22 mouse cellular contexts compared by ENCODE assay signal in the genomic region with DNA sequence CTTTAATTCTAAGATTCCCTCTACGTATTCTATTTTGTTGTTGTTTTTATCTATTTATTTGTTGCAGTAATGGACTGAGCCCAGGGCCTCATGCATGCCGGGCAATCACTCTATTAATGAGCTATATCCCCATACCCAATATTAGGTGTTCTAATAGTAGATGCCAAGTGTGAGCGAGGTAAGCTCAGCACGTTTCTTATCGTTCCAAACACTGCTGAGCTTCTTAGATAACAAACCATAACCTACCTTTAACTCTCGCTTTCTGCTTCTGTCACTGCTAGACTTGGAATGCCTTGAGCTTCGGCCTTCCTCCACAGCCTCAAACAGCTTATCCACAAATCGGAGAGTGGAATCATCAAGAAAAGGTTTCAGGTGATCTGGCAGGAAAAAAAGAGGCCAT. TPM values are rescaled to one million over a fixed set of nuclear protein-coding genes. Genes with fewer than 3 reads are reported as not detected.
DNase-seq lines count a peak whose midpoint lies in the region; ATAC-seq and TF ChIP-seq lines count a peak whose summit lies in the region.
"Had no signal": no experiment of that assay in that cellular context is flagged by ENCODE, and none has a peak within 500 bp of the region (broad histone marks: within the 10 kb centered on the region; RNA-seq: fewer than 3 reads in every experiment).

No protein-coding gene starts in this region.

- no peak overlapping the region for H3K9ac ChIP-seq in heart, adult 2 months (ENCODE audit: low read depth, low read length)
- H3K9ac ChIP-seq in liver, embryonic 11.5 days (ENCODE audit: low read depth, low read length): no peak overlapping the region
- H3K9ac ChIP-seq in liver, embryonic 13.5 days: peak overlapping the region; percentile 41; the same call in 1 of the 2 replicates
- no peak overlapping the region for H3K9ac ChIP-seq in liver, embryonic 15.5 days
- H3K9ac ChIP-seq in midbrain, embryonic 15.5 days: no peak overlapping the region
- H3K9ac ChIP-seq: forebrain, embryonic 12.5 days; forebrain, embryonic 15.5 days; hindbrain, embryonic 12.5 days; hindbrain, embryonic 15.5 days had no signal

- H3K27ac ChIP-seq in heart, adult 2 months: peak overlapping the region; percentile 67; the same call in 1 of the 2 replicates
- 0 out of 2 replicates have a peak overlapping the region, but pooled peaks have one; percentile 5 for H3K27ac ChIP-seq in liver, embryonic 11.5 days (ENCODE audit: low read depth, low read length)
- peak overlapping the region; percentile 56 for H3K27ac ChIP-seq in liver, embryonic 13.5 days
- 0 out of 2 replicates have a peak overlapping the region, but pooled peaks have one; percentile 16 for H3K27ac ChIP-seq in liver, embryonic 15.5 days (replicated peaks)
- H3K27ac ChIP-seq in midbrain, embryonic 15.5 days: no peak overlapping the region
- H3K27ac ChIP-seq: forebrain, embryonic 12.5 days; forebrain, embryonic 15.5 days; hindbrain, embryonic 12.5 days; hindbrain, embryonic 15.5 days had no signal

- H3K4me3 ChIP-seq in heart, adult 2 months: no peak overlapping the region
- no peak overlapping the region for H3K4me3 ChIP-seq in liver, embryonic 11.5 days (ENCODE audit: low read depth, low read length)
- H3K4me3 ChIP-seq in liver, embryonic 13.5 days (replicated peaks): no peak overlapping the region
- no peak overlapping the region for H3K4me3 ChIP-seq in liver, embryonic 15.5 days (replicated peaks)
- no peak overlapping the region for H3K4me3 ChIP-seq in midbrain, embryonic 15.5 days
- H3K4me3 ChIP-seq: forebrain, embryonic 12.5 days; forebrain, embryonic 15.5 days; heart, embryonic 13.5 days; hindbrain, embryonic 12.5 days; hindbrain, embryonic 15.5 days had no signal

- no peak for TF ChIP-seq CTCF in heart, adult 2 months (IDR thresholded peaks at IDR 0.05)

- intact Hi-C loops in heart, adult 2 months (cut with DNase I): no loop called here
- intact Hi-C loops in left cerebral cortex, postnatal 14 days (cut with DNase I): no loop called here

- peak overlapping the region; percentile 41; the same call in 1 of the 2 replicates for H3K4me2 ChIP-seq in liver, embryonic 11.5 days
- peak overlapping the region; percentile 25 for H3K4me2 ChIP-seq in liver, embryonic 13.5 days
- H3K4me2 ChIP-seq in liver, embryonic 15.5 days: peak overlapping the region; percentile 16; the same call in 1 of the 2 replicates
- H3K4me2 ChIP-seq in midbrain, embryonic 15.5 days: no peak overlapping the region
- H3K4me2 ChIP-seq: forebrain, embryonic 12.5 days; forebrain, embryonic 15.5 days; hindbrain, embryonic 12.5 days; hindbrain, embryonic 15.5 days had no signal

- TF ChIP-seq EP300 in heart, adult 2 months (IDR thresholded peaks at IDR 0.05; ENCODE audit: insufficient read depth, low read depth, low read length): no peak

- H3K9me3 ChIP-seq in liver, embryonic 11.5 days (ENCODE audit: control insufficient read depth, low read length): no peaks in the 10 kb centered on the region
- no peaks in the 10 kb centered on the region for H3K9me3 ChIP-seq in liver, embryonic 13.5 days (replicated peaks)
- H3K9me3 ChIP-seq in liver, embryonic 15.5 days (replicated peaks): no peaks in the 10 kb centered on the region
- no peaks in the 10 kb centered on the region for H3K9me3 ChIP-seq in midbrain, embryonic 15.5 days
- H3K9me3 ChIP-seq: forebrain, embryonic 12.5 days; forebrain, embryonic 15.5 days; heart, embryonic 13.5 days; hindbrain, embryonic 12.5 days; hindbrain, embryonic 15.5 days had no signal

- no peaks in the 10 kb centered on the region; the same call in 1 of the 2 replicates for H3K79me2 ChIP-seq in heart, adult 2 months (replicated peaks; ENCODE audit: control insufficient read depth, insufficient read depth, low read length)

- no peak for TF ChIP-seq POLR2A in heart, adult 2 months (IDR thresholded peaks at IDR 0.05; ENCODE audit: insufficient read depth, low read depth, low read length)

- peaks cover 29% of the 10 kb centered on the region for H3K36me3 ChIP-seq in heart, adult 2 months (ENCODE audit: control insufficient read depth, insufficient read depth, low read length)
- H3K36me3 ChIP-seq in liver, embryonic 11.5 days (ENCODE audit: control insufficient read depth, insufficient read depth, low read length): peaks cover 48% of the 10 kb centered on the region
- peaks cover 73% of the 10 kb centered on the region for H3K36me3 ChIP-seq in liver, embryonic 13.5 days
- peaks cover 72% of the 10 kb centered on the region for H3K36me3 ChIP-seq in liver, embryonic 15.5 days (replicated peaks)
- H3K36me3 ChIP-seq in midbrain, embryonic 15.5 days (replicated peaks): peaks cover 63% of the 10 kb centered on the region

- no peak for ATAC-seq in liver, embryonic 11.5 days (replicated peaks; ENCODE audit: low FRiP score)
- ATAC-seq in liver, embryonic 13.5 days (ENCODE audit: low read depth): 0 out of 2 replicates have a peak, but pooled peaks have one; percentile 27
- no peak for ATAC-seq in liver, embryonic 15.5 days (ENCODE audit: insufficient read depth)
- ATAC-seq in midbrain, embryonic 15.5 days (replicated peaks): no peak
- ATAC-seq: activated CD4-positive, CD25-positive, alpha-beta regulatory T cell, adult 4 months; CD4-positive, CD25-positive, alpha-beta regulatory T cell, adult 4 months; forebrain, embryonic 15.5 days had no signal

- WGBS in heart, adult 2 months: 81% methylated on average over 8 of the region's 8 CpGs
- WGBS in liver, embryonic 11.5 days: 70% methylated on average over 8 of the region's 8 CpGs
- WGBS in liver, embryonic 13.5 days (ENCODE audit: insufficient replicate concordance): 48% methylated on average over 8 of the region's 8 CpGs
- WGBS in liver, embryonic 15.5 days (ENCODE audit: insufficient replicate concordance): 33% methylated on average over 8 of the region's 8 CpGs
- WGBS in midbrain, embryonic 15.5 days: 95% methylated on average over 8 of the region's 8 CpGs

- H3K4me1 ChIP-seq in heart, adult 2 months (ENCODE audit: control insufficient read depth, insufficient read depth, low read length): peaks cover 1% of the 10 kb centered on the region; the same call in 1 of the 2 replicates
- H3K4me1 ChIP-seq in liver, embryonic 11.5 days (replicated peaks; ENCODE audit: control insufficient read depth, insufficient read depth, low read length): peaks cover 18% of the 10 kb centered on the region; the same call in 1 of the 2 replicates
- peaks cover 49% of the 10 kb centered on the region for H3K4me1 ChIP-seq in liver, embryonic 13.5 days (replicated peaks)
- H3K4me1 ChIP-seq in liver, embryonic 15.5 days (replicated peaks): peaks cover 48% of the 10 kb centered on the region
- H3K4me1 ChIP-seq in midbrain, embryonic 15.5 days: peaks cover 13% of the 10 kb centered on the region

- H3K27me3 ChIP-seq in heart, adult 2 months (ENCODE audit: control insufficient read depth, insufficient read depth, low read length): no peaks in the 10 kb centered on the region
- H3K27me3 ChIP-seq in liver, embryonic 11.5 days (replicated peaks; ENCODE audit: control insufficient read depth, insufficient read depth, low read length): no peaks in the 10 kb centered on the region
- H3K27me3 ChIP-seq in liver, embryonic 13.5 days: no peaks in the 10 kb centered on the region
- no peaks in the 10 kb centered on the region for H3K27me3 ChIP-seq in liver, embryonic 15.5 days
- no peaks in the 10 kb centered on the region for H3K27me3 ChIP-seq in midbrain, embryonic 15.5 days (replicated peaks)
- H3K27me3 ChIP-seq: forebrain, embryonic 12.5 days; forebrain, embryonic 15.5 days; heart, embryonic 13.5 days; hindbrain, embryonic 12.5 days; hindbrain, embryonic 15.5 days had no signal

- no peak for DNase-seq in heart, adult 2 months
- no peak for DNase-seq in heart, postnatal 4 days
- no peak for DNase-seq in liver, embryonic 11.5 days (ENCODE audit: low spot score)
- DNase-seq in liver: no peak
- DNase-seq in liver, embryonic 13.5 days: no peak
- no peak for DNase-seq in left cerebral cortex, postnatal 14 days (ENCODE audit: low spot score in 2 of 2)
- DNase-seq: adrenal gland, adult 8-10 months; adrenal gland, postnatal 25 days; cerebellum, adult 11-12 months; cerebellum, adult 8-10 months; cerebellum, postnatal 10 days; cerebellum, postnatal 36 days; gastrocnemius, postnatal 25 days had no signal

RNA-seq across cellular contexts. Expression of a gene that starts 4.4 kb away (rescaled TPM):
- total RNA-seq in heart, adult 2 months (2021): 10 to 100 TPM; 19.4 to 24.0 TPM
- polyA plus RNA-seq in heart, adult 2 months (2012; rRNA removed): 9.3 and 13.2 TPM in 2 replicates
- 10 to 100 TPM; 28.3 to 30.5 TPM for total RNA-seq in heart, postnatal 4 days (2021)
- 68.0 and 68.4 TPM in 2 replicates for polyA plus RNA-seq in liver, embryonic 11.5 days (2014; fragmentation: Nextera tagmentation; extraction: Ambion mirVana)
- polyA plus RNA-seq in liver, embryonic 13.5 days (2015; fragmentation: Nextera tagmentation; extraction: Ambion mirVana): 30.7 and 36.6 TPM in 2 replicates
- polyA plus RNA-seq in liver, embryonic 15.5 days (2015; fragmentation: Nextera tagmentation; extraction: Ambion mirVana): 22.7 and 23.9 TPM in 2 replicates
- 40.0 and 40.6 TPM in 2 replicates for polyA plus RNA-seq in midbrain, embryonic 15.5 days (2015; fragmentation: Nextera tagmentation; extraction: Ambion mirVana)
- 10 to 100 TPM; 26.3 to 33.9 TPM for total RNA-seq in left cerebral cortex, postnatal 14 days (2021)

RNA-seq across cellular contexts. Expression of a gene that starts 20.0 kb away (rescaled TPM):
- total RNA-seq in heart, adult 2 months (2021): 100 to 1,000 TPM; 314 to 350 TPM
- 174 and 218 TPM in 2 replicates for polyA plus RNA-seq in heart, adult 2 months (2012; rRNA removed)
- total RNA-seq in heart, postnatal 4 days (2021): 100 to 1,000 TPM; 250 TPM
- polyA plus RNA-seq in liver, embryonic 11.5 days (2014; fragmentation: Nextera tagmentation; extraction: Ambion mirVana): 311 and 340 TPM in 2 replicates
- 256 and 257 TPM in 2 replicates for polyA plus RNA-seq in liver, embryonic 13.5 days (2015; fragmentation: Nextera tagmentation; extraction: Ambion mirVana)
- 141 and 166 TPM in 2 replicates for polyA plus RNA-seq in liver, embryonic 15.5 days (2015; fragmentation: Nextera tagmentation; extraction: Ambion mirVana)
- 252 and 260 TPM in 2 replicates for polyA plus RNA-seq in midbrain, embryonic 15.5 days (2015; fragmentation: Nextera tagmentation; extraction: Ambion mirVana)
- 100 to 1,000 TPM; 152 to 157 TPM for total RNA-seq in left cerebral cortex, postnatal 14 days (2021)

RNA-seq across cellular contexts. Expression of a gene that starts 30.7 kb away (rescaled TPM):
- 10 to 100 TPM in 1 of 2 experiments, 1 to 10 TPM in 1; 5.1 to 27.0 TPM for total RNA-seq in heart, adult 2 months (2021)
- 5.0 and 7.7 TPM in 2 replicates for polyA plus RNA-seq in heart, adult 2 months (2012; rRNA removed)
- total RNA-seq in heart, postnatal 4 days (2021): 1 to 10 TPM; 1.7 to 2.0 TPM
- 7.9 and 8.1 TPM in 2 replicates for polyA plus RNA-seq in liver, embryonic 11.5 days (2014; fragmentation: Nextera tagmentation; extraction: Ambion mirVana)
- polyA plus RNA-seq in liver, embryonic 13.5 days (2015; fragmentation: Nextera tagmentation; extraction: Ambion mirVana): 0.88 and 1.4 TPM in 2 replicates
- polyA plus RNA-seq in liver, embryonic 15.5 days (2015; fragmentation: Nextera tagmentation; extraction: Ambion mirVana): 1.2 and 1.4 TPM in 2 replicates
- polyA plus RNA-seq in midbrain, embryonic 15.5 days (2015; fragmentation: Nextera tagmentation; extraction: Ambion mirVana): 5.0 and 5.3 TPM in 2 replicates
- 10 to 100 TPM; 17.0 to 20.9 TPM for total RNA-seq in left cerebral cortex, postnatal 14 days (2021)

RNA-seq across cellular contexts. Expression of a gene that starts 32.7 kb away (rescaled TPM):
- 10 to 100 TPM; 35.5 to 47.7 TPM for total RNA-seq in heart, adult 2 months (2021)
- polyA plus RNA-seq in heart, adult 2 months (2012; rRNA removed): 12.1 and 13.9 TPM in 2 replicates
- total RNA-seq in heart, postnatal 4 days (2021): 10 to 100 TPM; 50.9 to 53.6 TPM
- 18.8 and 18.9 TPM in 2 replicates for polyA plus RNA-seq in liver, embryonic 11.5 days (2014; fragmentation: Nextera tagmentation; extraction: Ambion mirVana)
- 7.9 and 10.1 TPM in 2 replicates for polyA plus RNA-seq in liver, embryonic 13.5 days (2015; fragmentation: Nextera tagmentation; extraction: Ambion mirVana)
- 6.5 and 6.8 TPM in 2 replicates for polyA plus RNA-seq in liver, embryonic 15.5 days (2015; fragmentation: Nextera tagmentation; extraction: Ambion mirVana)
- 22.8 and 25.2 TPM in 2 replicates for polyA plus RNA-seq in midbrain, embryonic 15.5 days (2015; fragmentation: Nextera tagmentation; extraction: Ambion mirVana)
- 10 to 100 TPM; 61.3 to 61.8 TPM for total RNA-seq in left cerebral cortex, postnatal 14 days (2021)

RNA-seq across cellular contexts. Expression of a gene that starts 40.5 kb away (rescaled TPM):
- 1 to 10 TPM; 8.5 to 9.0 TPM for total RNA-seq in heart, adult 2 months (2021)
- polyA plus RNA-seq in heart, adult 2 months (2012; rRNA removed): 14.5 and 29.8 TPM in 2 replicates
- total RNA-seq in heart, postnatal 4 days (2021): 10 to 100 TPM; 19.6 to 25.3 TPM
- polyA plus RNA-seq in liver, embryonic 11.5 days (2014; fragmentation: Nextera tagmentation; extraction: Ambion mirVana): 9.5 and 13.5 TPM in 2 replicates
- polyA plus RNA-seq in liver, embryonic 13.5 days (2015; fragmentation: Nextera tagmentation; extraction: Ambion mirVana): 6.6 and 8.6 TPM in 2 replicates
- 6.6 and 7.0 TPM in 2 replicates for polyA plus RNA-seq in liver, embryonic 15.5 days (2015; fragmentation: Nextera tagmentation; extraction: Ambion mirVana)
- 18.8 and 22.2 TPM in 2 replicates for polyA plus RNA-seq in midbrain, embryonic 15.5 days (2015; fragmentation: Nextera tagmentation; extraction: Ambion mirVana)
- total RNA-seq in left cerebral cortex, postnatal 14 days (2021): 10 to 100 TPM; 10.4 to 12.7 TPM
